Mouse (Mus musculus) midbrain, embryonic 13.5 days (tissue): ENCODE results near the gene Nt5dc2. TPM values are rescaled to one million over a fixed set of nuclear protein-coding genes. Genes with fewer than 3 reads are reported as not detected.

Experiments used
- ATAC-seq: fragments of 200-750 bp; cut with Nextera tagmentation; 2 replicates; pipeline ENCODE4 v1.8.0; 2017; ENCODE audit warnings: mild to moderate bottlenecking, moderate TSS enrichment, moderate library complexity
- H3K27ac ChIP-seq: fragments of 300-500 bp; sonication (generic); 2 replicates; pipeline ENCODE4 v1.5.1; 2015; ENCODE audit warnings: inconsistent platforms, mild to moderate bottlenecking, moderate library complexity
- H3K27me3 ChIP-seq: fragments of 300-500 bp; sonication (generic); 2 replicates; pipeline ENCODE4 v1.6.1; 2015; ENCODE audit warnings: mild to moderate bottlenecking, inconsistent platforms
- H3K36me3 ChIP-seq: fragments of 300-500 bp; sonication (generic); 2 replicates; pipeline ENCODE4 v1.6.1; 2015; ENCODE audit warnings: mild to moderate bottlenecking, inconsistent platforms
- H3K4me1 ChIP-seq: fragments of 300-500 bp; sonication (generic); replicated peaks from 2 replicates; pipeline ENCODE4 v1.6.1; 2015; ENCODE audit warnings: inconsistent platforms
- H3K4me2 ChIP-seq: fragments of 300-500 bp; sonication (generic); replicated peaks from 2 replicates; pipeline ENCODE4 v1.6.1; 2015; ENCODE audit warnings: moderate library complexity, mild to moderate bottlenecking, inconsistent platforms
- H3K4me3 ChIP-seq: fragments of 300-500 bp; sonication (generic); replicated peaks from 2 replicates; pipeline ENCODE4 v1.5.1; 2015; ENCODE audit warnings: mild to moderate bottlenecking, inconsistent platforms
- H3K9ac ChIP-seq: fragments of 300-500 bp; sonication (generic); replicated peaks from 2 replicates; pipeline ENCODE4 v1.6.1; 2015; ENCODE audit warnings: mild to moderate bottlenecking, inconsistent platforms
- H3K9me3 ChIP-seq: fragments of 300-500 bp; sonication (generic); 2 replicates; pipeline ENCODE4 v1.6.1; 2016; ENCODE audit warnings: mild to moderate bottlenecking, inconsistent platforms
- WGBS: fragments of 180-500 bp; shearing (Covaris S2); methylation state at CpG from one replicate; pipeline ENCODE4 v1.1.7; 2015; 5-methylcytosine and 5-hydroxymethylcytosine counted together
- polyA plus RNA-seq: library from polyadenylated mRNA; unstranded; fragments of >200 nt; fragmentation: Nextera tagmentation; extraction: Ambion mirVana; gene quantifications from 2 replicates; pipeline ENCODE4 v1.2.1, GENCODE M21; 2015

Nt5dc2 gene
- polyA plus RNA-seq, 1 experiment from 2014 or later: 317 TPM

DNA sequence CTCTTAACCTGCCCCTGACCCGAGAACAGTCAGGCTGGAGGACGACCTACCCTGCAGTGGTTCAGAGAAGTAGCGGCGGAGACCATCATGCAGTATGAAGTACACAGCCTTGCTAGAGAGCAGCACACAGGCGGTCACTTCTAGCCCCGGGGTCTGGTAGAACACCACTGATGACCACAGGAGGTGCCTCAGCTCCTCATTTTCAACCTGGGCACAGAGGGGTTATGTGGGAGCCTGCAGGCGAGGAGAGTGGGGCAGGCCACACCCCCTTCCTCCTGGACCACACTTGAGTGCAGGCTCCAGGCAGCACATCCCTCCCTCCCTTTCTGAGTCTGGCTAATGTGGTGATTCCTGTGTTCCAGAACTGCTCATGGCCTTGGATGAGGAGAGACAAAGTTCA is 42.7 kb downstream of the Nt5dc2 start:
- H3K4me1 ChIP-seq: no peaks in the 10 kb centered on the region
- 92% methylated on average over 7 of the region's 7 CpGs for WGBS
- no peak overlapping the region for H3K9ac ChIP-seq

DNA sequence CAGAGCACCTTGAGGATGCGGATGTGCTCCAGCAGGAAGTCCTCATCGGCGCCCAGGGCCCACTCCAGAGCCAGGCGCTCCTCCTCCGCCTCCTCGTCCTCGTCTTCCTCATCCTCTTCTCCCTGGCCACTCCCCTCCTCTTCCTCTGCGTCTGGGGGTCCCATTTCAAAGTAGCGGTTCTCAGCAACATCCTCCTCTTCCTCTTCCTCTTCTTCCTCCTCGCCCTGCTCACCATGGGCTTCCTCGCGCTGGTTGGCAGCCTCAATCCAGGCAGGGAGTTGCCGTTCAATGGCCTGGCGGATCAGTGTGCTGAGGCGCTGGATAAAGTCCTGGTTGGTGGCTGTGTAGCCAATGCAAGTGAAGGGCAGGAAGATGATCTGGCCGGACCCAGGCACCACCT is 46.4 kb downstream of the Nt5dc2 start:
- H3K27me3 ChIP-seq: no peaks in the 10 kb centered on the region
- no peak overlapping the region for H3K4me2 ChIP-seq
- H3K9me3 ChIP-seq: no peaks in the 10 kb centered on the region
- no peak for ATAC-seq
- no peak overlapping the region for H3K4me3 ChIP-seq
- peaks cover 98% of the 10 kb centered on the region for H3K36me3 ChIP-seq
- no peak overlapping the region for H3K9ac ChIP-seq
- no peak overlapping the region for H3K27ac ChIP-seq
- 89% methylated on average over 16 of the region's 16 CpGs for WGBS
- no peaks in the 10 kb centered on the region for H3K4me1 ChIP-seq

More for the DNA sequence above, 42.7 kb downstream of the Nt5dc2 start:
- no peak overlapping the region for H3K4me3 ChIP-seq
- ATAC-seq: no peak
- H3K36me3 ChIP-seq: peaks cover 90% of the 10 kb centered on the region
- no peaks in the 10 kb centered on the region for H3K27me3 ChIP-seq
- H3K4me2 ChIP-seq: no peak overlapping the region
- H3K27ac ChIP-seq: no peak overlapping the region
- H3K9me3 ChIP-seq: no peaks in the 10 kb centered on the region

DNA sequence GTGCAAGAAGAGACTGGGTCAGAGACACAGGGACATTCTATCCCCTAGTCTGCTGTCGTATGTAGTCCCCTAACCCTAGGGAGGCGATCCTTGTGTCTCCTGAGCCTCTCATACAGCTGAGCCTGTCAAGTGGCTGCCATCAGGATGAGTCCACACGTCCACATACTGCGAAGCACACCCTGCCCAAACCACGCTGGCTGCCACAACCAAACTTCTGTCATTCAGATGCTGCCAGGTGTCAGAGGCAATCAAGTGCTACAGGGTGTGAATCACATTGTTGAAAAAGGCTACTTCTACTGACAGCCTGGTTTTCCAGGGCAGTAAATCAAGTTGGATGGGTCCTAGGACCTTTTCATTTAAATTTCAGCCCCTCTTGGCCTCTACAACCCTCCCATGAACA is 46.9 kb downstream of the Nt5dc2 start:
- no peak for ATAC-seq
- H3K9me3 ChIP-seq: no peaks in the 10 kb centered on the region
- no peak overlapping the region for H3K9ac ChIP-seq
- no peaks in the 10 kb centered on the region for H3K4me1 ChIP-seq
- H3K36me3 ChIP-seq: peaks cover 98% of the 10 kb centered on the region
- H3K4me3 ChIP-seq: no peak overlapping the region
- no peak overlapping the region for H3K27ac ChIP-seq
- H3K27me3 ChIP-seq: no peaks in the 10 kb centered on the region
- no peak overlapping the region for H3K4me2 ChIP-seq
- WGBS: 93% methylated on average over 5 of the region's 5 CpGs

DNA sequence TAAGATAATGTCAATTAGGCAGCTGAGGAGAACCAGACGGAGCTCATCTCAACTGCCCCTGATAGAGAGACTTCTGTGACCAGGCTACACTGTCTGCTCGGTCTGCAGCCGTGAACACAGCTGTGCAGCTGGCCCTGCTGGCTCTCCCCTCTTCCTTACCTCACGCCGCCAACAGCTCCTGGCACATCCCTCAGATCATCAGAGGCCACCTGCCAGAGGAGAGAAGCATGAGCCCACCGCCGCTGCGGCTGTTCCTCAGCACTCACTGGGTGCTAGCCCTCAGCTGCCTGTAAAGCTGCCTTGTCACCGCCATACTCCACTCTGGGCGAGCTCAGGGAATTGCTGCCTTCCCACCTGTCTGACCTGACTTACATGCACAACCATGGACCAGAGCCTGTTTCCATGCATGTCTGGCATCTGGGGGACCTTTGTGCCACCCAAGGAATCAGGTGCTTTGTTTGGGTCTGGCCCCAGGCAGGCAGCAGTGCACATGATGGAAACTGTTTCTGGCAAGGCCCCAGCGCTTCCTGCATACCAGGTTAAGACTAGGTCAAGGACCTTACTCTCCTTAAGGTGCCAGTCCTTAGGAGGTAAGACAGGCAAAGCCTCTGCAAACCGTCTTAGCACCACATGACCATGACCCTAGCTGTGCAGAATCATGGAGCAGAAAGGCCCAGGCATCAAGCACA is 49.0 kb downstream of the Nt5dc2 start:
- no peaks in the 10 kb centered on the region for H3K27me3 ChIP-seq
- no peak overlapping the region for H3K4me3 ChIP-seq
- no peak overlapping the region; the same call in 1 of the 2 replicates for H3K27ac ChIP-seq
- H3K9ac ChIP-seq: no peak overlapping the region
- no peak overlapping the region for H3K4me2 ChIP-seq
- H3K36me3 ChIP-seq: peaks cover 98% of the 10 kb centered on the region
- H3K4me1 ChIP-seq: no peaks in the 10 kb centered on the region
- 93% methylated on average over 12 of the region's 12 CpGs for WGBS
- no peaks in the 10 kb centered on the region for H3K9me3 ChIP-seq
- ATAC-seq: no peak

GRCm38 (mm10) chr14:31181512-31181911 is 50.7 kb downstream of the Nt5dc2 start:
- 90% methylated on average over 4 of the region's 4 CpGs for WGBS

DNA sequence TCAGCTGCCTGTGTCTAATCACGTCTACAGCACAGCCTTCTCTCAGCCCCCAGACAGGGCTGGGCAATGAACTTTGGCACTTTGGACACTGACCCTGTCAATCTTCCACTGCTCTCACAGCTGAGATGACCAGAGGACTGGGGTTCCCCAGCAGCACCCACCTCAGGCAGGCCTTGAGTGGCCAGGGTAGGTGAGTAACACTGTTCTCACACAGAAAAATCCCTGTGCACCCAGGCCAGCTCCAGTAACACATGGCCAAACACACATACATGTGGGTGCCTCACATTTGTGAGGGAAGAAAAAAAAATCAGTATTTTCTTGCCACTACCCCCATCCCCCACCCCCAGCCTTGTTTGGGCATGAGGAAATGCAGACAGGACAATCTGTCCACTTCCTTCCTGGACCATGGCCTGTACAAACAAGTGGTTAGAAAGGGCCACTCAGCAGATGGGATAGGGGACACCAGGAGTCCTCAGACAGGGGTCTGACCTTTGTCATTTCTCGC is 52.0 kb downstream of the Nt5dc2 start:
- 86% methylated on average over 2 of the region's 2 CpGs for WGBS
- no peak overlapping the region for H3K4me2 ChIP-seq
- ATAC-seq: 0 out of 2 replicates have a peak, but pooled peaks have one; percentile 17
- H3K27ac ChIP-seq: no peak overlapping the region
- no peak overlapping the region for H3K9ac ChIP-seq
- H3K9me3 ChIP-seq: no peaks in the 10 kb centered on the region
- no peak overlapping the region for H3K4me3 ChIP-seq
- no peaks in the 10 kb centered on the region for H3K27me3 ChIP-seq
- peaks cover 98% of the 10 kb centered on the region for H3K36me3 ChIP-seq
- H3K4me1 ChIP-seq: no peaks in the 10 kb centered on the region

More at GRCm38 (mm10) chr14:31181512-31181911, 50.7 kb downstream of the Nt5dc2 start:
- Histone ChIP-seq H3K9ac (no peak overlapping the region), H3K9me3 (no peaks in the 10 kb centered on the region), H3K36me3 (peaks cover 98% of the 10 kb centered on the region), H3K4me3 (no peak overlapping the region), H3K4me2 (no peak overlapping the region), H3K27ac (no peak overlapping the region), H3K27me3 (no peaks in the 10 kb centered on the region), H3K4me1 (no peaks in the 10 kb centered on the region)
- ATAC-seq: no peak

- no peak overlapping the region for H3K4me3 ChIP-seq
- H3K4me2 ChIP-seq: no peak overlapping the region
- 97% methylated on average over 5 of the region's 5 CpGs for WGBS
- H3K9me3 ChIP-seq: no peaks in the 10 kb centered on the region
- H3K4me1 ChIP-seq: peaks cover 1% of the 10 kb centered on the region; the same call in 1 of the 2 replicates
- H3K27me3 ChIP-seq: no peaks in the 10 kb centered on the region
- no peak overlapping the region for H3K9ac ChIP-seq
- peaks cover 99% of the 10 kb centered on the region for H3K36me3 ChIP-seq
- no peak for ATAC-seq
- no peak overlapping the region for H3K27ac ChIP-seq
These were observed 52.7 kb downstream of the Nt5dc2 start for GRCm38 (mm10) chr14:31183541-31183940.

GRCm38 (mm10) chr14:31184195-31184594 is 53.3 kb downstream of the Nt5dc2 start:
- Histone ChIP-seq H3K9me3 (no peaks in the 10 kb centered on the region), H3K9ac (no peak overlapping the region), H3K27ac (no peak overlapping the region), H3K36me3 (peaks cover 99% of the 10 kb centered on the region), H3K27me3 (no peaks in the 10 kb centered on the region), H3K4me3 (no peak overlapping the region), H3K4me2 (no peak overlapping the region), H3K4me1 (peaks cover 8% of the 10 kb centered on the region)
- WGBS: 96% methylated on average over 12 of the region's 12 CpGs
- ATAC-seq: no peak

GRCm38 (mm10) chr14:31186656-31187055 is 55.8 kb downstream of the Nt5dc2 start:
- no peaks in the 10 kb centered on the region for H3K27me3 ChIP-seq
- peaks cover 99% of the 10 kb centered on the region for H3K36me3 ChIP-seq
- WGBS: 90% methylated on average over 4 of the region's 4 CpGs
- no peaks in the 10 kb centered on the region for H3K9me3 ChIP-seq
- no peak overlapping the region for H3K4me3 ChIP-seq
- ATAC-seq: no peak
- H3K27ac ChIP-seq: no peak overlapping the region
- peaks cover 16% of the 10 kb centered on the region for H3K4me1 ChIP-seq
- no peak overlapping the region for H3K9ac ChIP-seq
- H3K4me2 ChIP-seq: no peak overlapping the region

Other genes with a start within 250 kb of the Nt5dc2 start
- gene Itih4, start 244.6 kb upstream of the Nt5dc2 start, polyA plus RNA-seq: not detected in 2 replicates
- 0.21 and 0.42 TPM in 2 replicates for gene Itih3, start 207.3 kb upstream of the Nt5dc2 start, polyA plus RNA-seq
- gene Itih1, start 187.8 kb upstream of the Nt5dc2 start, polyA plus RNA-seq: not detected in 2 replicates
- 20.0 and 20.3 TPM in 2 replicates for gene Nek4, start 179.7 kb upstream of the Nt5dc2 start, polyA plus RNA-seq
- gene Glt8d1, start 129.7 kb upstream of the Nt5dc2 start, polyA plus RNA-seq: 58.5 and 60.1 TPM in 2 replicates
- 293 and 296 TPM in 2 replicates for gene Spcs1, start 129.4 kb upstream of the Nt5dc2 start, polyA plus RNA-seq
- 175 and 181 TPM in 2 replicates for gene Pbrm1, start 111.9 kb upstream of the Nt5dc2 start, polyA plus RNA-seq
- 54.6 and 57.1 TPM in 2 replicates for gene Gnl3, start 111.9 kb upstream of the Nt5dc2 start, polyA plus RNA-seq
- 75.8 and 78.8 TPM in 2 replicates for gene Smim4, start 2.1 kb upstream of the Nt5dc2 start, polyA plus RNA-seq
- 19.8 and 23.2 TPM in 2 replicates for gene Stab1, start 37.6 kb downstream of the Nt5dc2 start, polyA plus RNA-seq
- gene Tnnc1, start 77.3 kb downstream of the Nt5dc2 start, polyA plus RNA-seq: 1.1 and 1.9 TPM in 2 replicates
- gene Nisch, start 85.9 kb downstream of the Nt5dc2 start, polyA plus RNA-seq: 354 and 385 TPM in 2 replicates
- gene Sema3g, start 86.8 kb downstream of the Nt5dc2 start, polyA plus RNA-seq: 0.76 and 0.83 TPM in 2 replicates
- 12.7 and 13.2 TPM in 2 replicates for gene Phf7, start 120.3 kb downstream of the Nt5dc2 start, polyA plus RNA-seq
- 127 and 133 TPM in 2 replicates for gene Bap1, start 120.4 kb downstream of the Nt5dc2 start, polyA plus RNA-seq
- 5.0 and 5.3 TPM in 2 replicates for gene Dnah1, start 192.8 kb downstream of the Nt5dc2 start, polyA plus RNA-seq
- gene Capn7, start 205.6 kb downstream of the Nt5dc2 start, polyA plus RNA-seq: 66.3 and 69.7 TPM in 2 replicates